14 mouse cellular contexts compared by ENCODE assay signal in the genomic region with DNA sequence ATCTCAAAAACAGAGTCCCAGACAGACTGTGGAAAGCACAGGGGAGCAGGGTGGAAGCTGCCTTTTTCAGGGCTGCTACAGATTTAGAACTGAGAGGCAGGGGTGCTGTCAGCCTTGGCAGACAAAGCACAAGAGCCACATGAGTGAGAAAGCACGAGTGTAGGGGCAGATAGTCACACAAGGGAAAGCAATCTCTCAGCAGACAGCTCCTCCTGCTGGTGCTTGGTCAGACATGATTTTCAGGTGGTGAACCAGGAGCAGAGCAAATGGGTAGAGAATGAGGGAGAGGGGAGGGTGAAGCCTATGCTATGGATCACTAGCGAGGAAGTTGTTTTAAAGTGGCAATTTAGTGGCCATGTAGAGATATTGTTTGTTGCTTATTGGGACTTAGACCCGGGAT.
DNase-seq lines count a peak whose midpoint lies in the region; ATAC-seq and TF ChIP-seq lines count a peak whose summit lies in the region.
"Had no signal": no experiment of that assay in that cellular context is flagged by ENCODE, and none has a peak within 500 bp of the region (broad histone marks: within the 10 kb centered on the region; RNA-seq: fewer than 3 reads in every experiment).

No protein-coding gene starts in this region.

- no peaks in the 10 kb centered on the region for H3K36me3 ChIP-seq in intestine, embryonic 15.5 days
- H3K36me3 ChIP-seq in intestine, embryonic 16.5 days (ENCODE audit: control insufficient read depth, insufficient read depth, low read length): no peaks in the 10 kb centered on the region
- no peaks in the 10 kb centered on the region for H3K36me3 ChIP-seq in midbrain, postnatal 0 days (ENCODE audit: insufficient read depth, low read length)
- no peaks in the 10 kb centered on the region for H3K36me3 ChIP-seq in midbrain, embryonic 15.5 days (replicated peaks)
- H3K36me3 ChIP-seq in stomach, embryonic 16.5 days (ENCODE audit: control insufficient read depth, insufficient read depth, low read length): no peaks in the 10 kb centered on the region
- H3K36me3 ChIP-seq: G1E; limb, embryonic 13.5 days had no signal

- H3K4me2 ChIP-seq in intestine, embryonic 15.5 days (replicated peaks): no peak overlapping the region
- H3K4me2 ChIP-seq in intestine, embryonic 16.5 days (ENCODE audit: low read depth, low read length): no peak overlapping the region
- H3K4me2 ChIP-seq in midbrain, postnatal 0 days (ENCODE audit: low read depth, low read length, poor library complexity, severe bottlenecking): no peak overlapping the region
- no peak overlapping the region for H3K4me2 ChIP-seq in midbrain, embryonic 15.5 days
- no peak overlapping the region for H3K4me2 ChIP-seq in stomach, embryonic 16.5 days (ENCODE audit: low read depth, low read length)
- H3K4me2 ChIP-seq: limb, embryonic 13.5 days had no signal

- H3K9ac ChIP-seq in intestine, embryonic 15.5 days: no peak overlapping the region
- H3K9ac ChIP-seq in intestine, embryonic 16.5 days (ENCODE audit: low read depth, low read length): no peak overlapping the region
- no peak overlapping the region for H3K9ac ChIP-seq in midbrain, postnatal 0 days (replicated peaks; ENCODE audit: low read length, poor library complexity, severe bottlenecking)
- H3K9ac ChIP-seq in midbrain, embryonic 15.5 days: no peak overlapping the region
- no peak overlapping the region for H3K9ac ChIP-seq in stomach, embryonic 16.5 days (ENCODE audit: low read length)
- H3K9ac ChIP-seq: limb, embryonic 13.5 days had no signal

- peak; percentile 60 for TF ChIP-seq CTCF in midbrain, postnatal 0 days (IDR thresholded peaks at IDR 0.05)
- peak; percentile 45; the same call in 1 of the 2 replicates for TF ChIP-seq CTCF in brain, embryonic 14.5 days (IDR thresholded peaks at IDR 0.05; ENCODE audit: borderline replicate concordance, extremely low read depth, insufficient read depth, insufficient read length)

- peak; percentile 13 for DNase-seq in midbrain, postnatal 0 days (ENCODE audit: low spot score)
- DNase-seq in brain, embryonic 14.5 days (ENCODE audit: low read depth): peak; percentile 28
- DNase-seq in urinary bladder, postnatal 14 days (ENCODE audit: low spot score): no peak
- DNase-seq: heart, adult 11 months; heart, postnatal 4 days; lung, postnatal 10 days; spleen, adult 18-20 months had no signal

- H3K27ac ChIP-seq in intestine, embryonic 15.5 days: no peak overlapping the region
- no peak overlapping the region for H3K27ac ChIP-seq in intestine, embryonic 16.5 days (ENCODE audit: low read length)
- no peak overlapping the region for H3K27ac ChIP-seq in midbrain, postnatal 0 days (ENCODE audit: low read depth, low read length)
- no peak overlapping the region for H3K27ac ChIP-seq in midbrain, embryonic 15.5 days
- no peak overlapping the region for H3K27ac ChIP-seq in stomach, embryonic 16.5 days (ENCODE audit: low read length)
- H3K27ac ChIP-seq: limb, embryonic 13.5 days had no signal

- ATAC-seq in intestine, embryonic 15.5 days: 0 out of 2 replicates have a peak, but pooled peaks have one; percentile 34
- no peak for ATAC-seq in intestine, embryonic 16.5 days
- ATAC-seq in midbrain, postnatal 0 days (ENCODE audit: low FRiP score): no peak
- no peak for ATAC-seq in midbrain, embryonic 15.5 days (replicated peaks)
- 0 out of 2 replicates have a peak, but pooled peaks have one; percentile 13 for ATAC-seq in stomach, embryonic 16.5 days (ENCODE audit: insufficient read depth, low FRiP score)
- ATAC-seq: forebrain, embryonic 16.5 days had no signal

- H3K9me3 ChIP-seq in intestine, embryonic 15.5 days: no peaks in the 10 kb centered on the region
- no peaks in the 10 kb centered on the region for H3K9me3 ChIP-seq in intestine, embryonic 16.5 days (ENCODE audit: control insufficient read depth, low read length)
- H3K9me3 ChIP-seq in midbrain, postnatal 0 days (ENCODE audit: low read length): no peaks in the 10 kb centered on the region
- no peaks in the 10 kb centered on the region for H3K9me3 ChIP-seq in midbrain, embryonic 15.5 days
- no peaks in the 10 kb centered on the region for H3K9me3 ChIP-seq in stomach, embryonic 16.5 days (replicated peaks; ENCODE audit: control insufficient read depth, low read length)
- H3K9me3 ChIP-seq: limb, embryonic 13.5 days had no signal

- no peak overlapping the region for H3K4me3 ChIP-seq in intestine, embryonic 15.5 days (replicated peaks)
- H3K4me3 ChIP-seq in intestine, embryonic 16.5 days (ENCODE audit: low read length): no peak overlapping the region
- H3K4me3 ChIP-seq in midbrain, postnatal 0 days (ENCODE audit: low read depth, low read length): no peak overlapping the region
- no peak overlapping the region for H3K4me3 ChIP-seq in midbrain, embryonic 15.5 days
- H3K4me3 ChIP-seq in stomach, embryonic 16.5 days (replicated peaks; ENCODE audit: low read length): no peak overlapping the region
- H3K4me3 ChIP-seq: limb, embryonic 13.5 days had no signal

- no peaks in the 10 kb centered on the region for H3K4me1 ChIP-seq in intestine, embryonic 15.5 days (replicated peaks)
- H3K4me1 ChIP-seq in intestine, embryonic 16.5 days (ENCODE audit: control insufficient read depth, insufficient read depth, low read length): no peaks in the 10 kb centered on the region
- no peaks in the 10 kb centered on the region for H3K4me1 ChIP-seq in midbrain, postnatal 0 days (ENCODE audit: insufficient read depth, low read length)
- no peaks in the 10 kb centered on the region for H3K4me1 ChIP-seq in midbrain, embryonic 15.5 days
- H3K4me1 ChIP-seq in stomach, embryonic 16.5 days (ENCODE audit: control insufficient read depth, insufficient read depth, low read length): no peaks in the 10 kb centered on the region
- H3K4me1 ChIP-seq: limb, embryonic 13.5 days had no signal

- no peaks in the 10 kb centered on the region for H3K27me3 ChIP-seq in intestine, embryonic 15.5 days (replicated peaks)
- H3K27me3 ChIP-seq in intestine, embryonic 16.5 days (replicated peaks; ENCODE audit: control insufficient read depth, insufficient read depth, low read length): no peaks in the 10 kb centered on the region
- no peaks in the 10 kb centered on the region for H3K27me3 ChIP-seq in midbrain, postnatal 0 days (ENCODE audit: insufficient read depth, low read length)
- no peaks in the 10 kb centered on the region for H3K27me3 ChIP-seq in midbrain, embryonic 15.5 days (replicated peaks)
- no peaks in the 10 kb centered on the region for H3K27me3 ChIP-seq in stomach, embryonic 16.5 days (ENCODE audit: control insufficient read depth, insufficient read depth, low read length)
- H3K27me3 ChIP-seq: limb, embryonic 13.5 days had no signal

- WGBS in intestine, embryonic 15.5 days: 41% methylated on average over 3 of the region's 3 CpGs
- WGBS in intestine, embryonic 16.5 days: 45% methylated on average over 3 of the region's 3 CpGs
- 51% methylated on average over 3 of the region's 3 CpGs for WGBS in midbrain, postnatal 0 days
- 44% methylated on average over 3 of the region's 3 CpGs for WGBS in midbrain, embryonic 15.5 days
- WGBS in stomach, embryonic 16.5 days: 46% methylated on average over 3 of the region's 3 CpGs

- no peak for TF ChIP-seq POLR2A in brain, embryonic 14.5 days (IDR thresholded peaks at IDR 0.05; ENCODE audit: borderline replicate concordance, extremely low read depth, insufficient read depth, insufficient read length, poor library complexity, severe bottlenecking)

Comparison
In these comparisons a context has a peak if more than half of its experiments do, and no peak if none do; other contexts are left out.
1. ATAC-seq: peak in intestine, embryonic 15.5 days (single experiment) and stomach, embryonic 16.5 days (single experiment); none in intestine, embryonic 16.5 days (single experiment), midbrain, postnatal 0 days (single experiment) and midbrain, embryonic 15.5 days (single experiment).